Mouse (Mus musculus): ENCODE results near the gene Ddn. TPM values are rescaled to one million over a fixed set of nuclear protein-coding genes. Genes with fewer than 3 reads are reported as not detected.

The Ddn gene
- polyA plus RNA-seq, 1 experiment from 2014 or later: 0.05 TPM

GRCm38 (mm10) chr15:98805324-98806040 lies 3.8 kb downstream of the Ddn start:
- Histone ChIP-seq H3K36me3 (ENCODE audit: poor library complexity, severe bottlenecking) (no peaks in the 10 kb centered on the region), H3K4me2 (peak overlapping the region; percentile 71), H3K4me1 (peaks cover 48% of the 10 kb centered on the region), H3K9me3 (replicated peaks) (no peaks in the 10 kb centered on the region), H3K27ac (no peak overlapping the region), H3K27me3 (peaks cover 99% of the 10 kb centered on the region), H3K9ac (peak overlapping the region; percentile 66), H3K4me3 (peak overlapping the region; percentile 43)
- ATAC-seq: peak; percentile 55
- under 1% methylated on average over 64 of the region's 64 CpGs for WGBS

GRCm38 (mm10) chr15:98804054-98804453 lies 5.2 kb downstream of the Ddn start:
- Histone ChIP-seq H3K9ac (no peak overlapping the region), H3K27ac (no peak overlapping the region), H3K9me3 (replicated peaks) (no peaks in the 10 kb centered on the region), H3K4me1 (peaks cover 48% of the 10 kb centered on the region), H3K36me3 (ENCODE audit: poor library complexity, severe bottlenecking) (no peaks in the 10 kb centered on the region), H3K4me2 (peak overlapping the region; percentile 40), H3K27me3 (peaks cover 100% of the 10 kb centered on the region), H3K4me3 (peak overlapping the region; percentile 6; the same call in 1 of the 2 replicates)
- WGBS: under 1% methylated on average over 32 of the region's 32 CpGs
- ATAC-seq: peak; percentile 50; the same call in 1 of the 2 replicates

- ATAC-seq: no peak
- Histone ChIP-seq H3K9ac (no peak overlapping the region), H3K4me1 (peaks cover 45% of the 10 kb centered on the region), H3K4me3 (no peak overlapping the region), H3K36me3 (ENCODE audit: poor library complexity, severe bottlenecking) (no peaks in the 10 kb centered on the region), H3K9me3 (replicated peaks) (no peaks in the 10 kb centered on the region), H3K4me2 (no peak overlapping the region), H3K27me3 (peaks cover 99% of the 10 kb centered on the region), H3K27ac (no peak overlapping the region)
- 2% methylated on average over 8 of the region's 8 CpGs for WGBS
Measured at GRCm38 (mm10) chr15:98802926-98803325, 6.4 kb downstream of the Ddn start.

- no peak overlapping the region for H3K9ac ChIP-seq
- peaks cover 27% of the 10 kb centered on the region for H3K4me1 ChIP-seq
- H3K9me3 ChIP-seq (replicated peaks): no peaks in the 10 kb centered on the region
- H3K27me3 ChIP-seq: peaks cover 97% of the 10 kb centered on the region
- H3K36me3 ChIP-seq (ENCODE audit: poor library complexity, severe bottlenecking): no peaks in the 10 kb centered on the region
- no peak for ATAC-seq
- H3K4me3 ChIP-seq: no peak overlapping the region
- no peak overlapping the region for H3K4me2 ChIP-seq
- 11% methylated on average over 12 of the region's 12 CpGs for WGBS
- no peak overlapping the region for H3K27ac ChIP-seq
Measured at GRCm38 (mm10) chr15:98799396-98799795, 9.9 kb downstream of the Ddn start.

GRCm38 (mm10) chr15:98798903-98799302 lies 10.4 kb downstream of the Ddn start:
- 42% methylated on average over 3 of the region's 3 CpGs for WGBS
- Histone ChIP-seq H3K36me3 (ENCODE audit: poor library complexity, severe bottlenecking) (no peaks in the 10 kb centered on the region), H3K27me3 (peaks cover 97% of the 10 kb centered on the region), H3K4me3 (no peak overlapping the region), H3K9me3 (replicated peaks) (no peaks in the 10 kb centered on the region), H3K4me1 (peaks cover 23% of the 10 kb centered on the region), H3K27ac (no peak overlapping the region), H3K9ac (no peak overlapping the region), H3K4me2 (no peak overlapping the region)
- no peak for ATAC-seq

GRCm38 (mm10) chr15:98797835-98798492 lies 11.3 kb downstream of the Ddn start:
- Histone ChIP-seq H3K27ac (no peak overlapping the region), H3K36me3 (ENCODE audit: poor library complexity, severe bottlenecking) (no peaks in the 10 kb centered on the region), H3K4me2 (peak overlapping the region; percentile 41), H3K9me3 (replicated peaks) (no peaks in the 10 kb centered on the region), H3K4me1 (peaks cover 27% of the 10 kb centered on the region), H3K9ac (0 out of 2 replicates have a peak overlapping the region, but pooled peaks have one; percentile 7), H3K27me3 (peaks cover 97% of the 10 kb centered on the region), H3K4me3 (0 out of 2 replicates have a peak overlapping the region, but pooled peaks have one; percentile 1)
- peak; percentile 87 for ATAC-seq
- WGBS: under 1% methylated on average over 28 of the region's 28 CpGs

GRCm38 (mm10) chr15:98796803-98797595 lies 12.3 kb downstream of the Ddn start:
- Histone ChIP-seq H3K9me3 (replicated peaks) (no peaks in the 10 kb centered on the region), H3K4me3 (no peak overlapping the region), H3K27me3 (peaks cover 97% of the 10 kb centered on the region), H3K9ac (no peak overlapping the region), H3K4me1 (peaks cover 34% of the 10 kb centered on the region), H3K27ac (no peak overlapping the region), H3K4me2 (no peak overlapping the region), H3K36me3 (ENCODE audit: poor library complexity, severe bottlenecking) (no peaks in the 10 kb centered on the region)
- WGBS: 2% methylated on average over 13 of the region's 13 CpGs
- peak; percentile 54; the same call in 1 of the 2 replicates for ATAC-seq

GRCm38 (mm10) chr15:98793141-98793698 lies 16.1 kb downstream of the Ddn start:
- Histone ChIP-seq H3K9me3 (replicated peaks) (no peaks in the 10 kb centered on the region), H3K4me1 (peaks cover 40% of the 10 kb centered on the region), H3K36me3 (ENCODE audit: poor library complexity, severe bottlenecking) (no peaks in the 10 kb centered on the region), H3K4me2 (peak overlapping the region; percentile 46; the same call in 1 of the 2 replicates), H3K27me3 (peaks cover 97% of the 10 kb centered on the region), H3K27ac (no peak overlapping the region), H3K4me3 (peak overlapping the region; percentile 27; the same call in 1 of the 2 replicates), H3K9ac (no peak overlapping the region)
- ATAC-seq: no peak
- WGBS: 3% methylated on average over 13 of the region's 13 CpGs

- WGBS: under 1% methylated on average over 75 of the region's 75 CpGs
Measured at GRCm38 (mm10) chr15:98792233-98793020, 16.9 kb downstream of the Ddn start.

GRCm38 (mm10) chr15:98791771-98792170 lies 17.5 kb downstream of the Ddn start:
- no peaks in the 10 kb centered on the region for H3K9me3 ChIP-seq (replicated peaks)
- H3K36me3 ChIP-seq (ENCODE audit: poor library complexity, severe bottlenecking): no peaks in the 10 kb centered on the region
- no peak for ATAC-seq
- peak overlapping the region; percentile 27 for H3K4me3 ChIP-seq
- H3K27me3 ChIP-seq: peaks cover 100% of the 10 kb centered on the region
- H3K4me1 ChIP-seq: peaks cover 29% of the 10 kb centered on the region
- H3K9ac ChIP-seq: no peak overlapping the region
- H3K4me2 ChIP-seq: no peak overlapping the region
- WGBS: under 1% methylated on average over 23 of the region's 23 CpGs
- H3K27ac ChIP-seq: no peak overlapping the region

More at GRCm38 (mm10) chr15:98792233-98793020, 16.9 kb downstream of the Ddn start:
- Histone ChIP-seq H3K27ac (no peak overlapping the region), H3K36me3 (ENCODE audit: poor library complexity, severe bottlenecking) (no peaks in the 10 kb centered on the region), H3K9ac (no peak overlapping the region), H3K4me3 (peak overlapping the region; percentile 27), H3K27me3 (peaks cover 98% of the 10 kb centered on the region), H3K4me2 (peak overlapping the region; percentile 46), H3K9me3 (replicated peaks) (no peaks in the 10 kb centered on the region), H3K4me1 (peaks cover 33% of the 10 kb centered on the region)
- peak; percentile 46; the same call in 1 of the 2 replicates for ATAC-seq

GRCm38 (mm10) chr15:98791221-98791620 lies 18.1 kb downstream of the Ddn start:
- Histone ChIP-seq H3K4me2 (no peak overlapping the region), H3K27me3 (peaks cover 100% of the 10 kb centered on the region), H3K9me3 (replicated peaks) (no peaks in the 10 kb centered on the region), H3K4me1 (peaks cover 23% of the 10 kb centered on the region), H3K27ac (no peak overlapping the region), H3K9ac (no peak overlapping the region), H3K36me3 (ENCODE audit: poor library complexity, severe bottlenecking) (no peaks in the 10 kb centered on the region), H3K4me3 (0 out of 2 replicates have a peak overlapping the region, but pooled peaks have one; percentile 2)
- 1% methylated on average over 12 of the region's 12 CpGs for WGBS
- no peak for ATAC-seq
